Mouse (Mus musculus): ENCODE results near the gene Cplx3.

The Cplx3 gene

DNA sequence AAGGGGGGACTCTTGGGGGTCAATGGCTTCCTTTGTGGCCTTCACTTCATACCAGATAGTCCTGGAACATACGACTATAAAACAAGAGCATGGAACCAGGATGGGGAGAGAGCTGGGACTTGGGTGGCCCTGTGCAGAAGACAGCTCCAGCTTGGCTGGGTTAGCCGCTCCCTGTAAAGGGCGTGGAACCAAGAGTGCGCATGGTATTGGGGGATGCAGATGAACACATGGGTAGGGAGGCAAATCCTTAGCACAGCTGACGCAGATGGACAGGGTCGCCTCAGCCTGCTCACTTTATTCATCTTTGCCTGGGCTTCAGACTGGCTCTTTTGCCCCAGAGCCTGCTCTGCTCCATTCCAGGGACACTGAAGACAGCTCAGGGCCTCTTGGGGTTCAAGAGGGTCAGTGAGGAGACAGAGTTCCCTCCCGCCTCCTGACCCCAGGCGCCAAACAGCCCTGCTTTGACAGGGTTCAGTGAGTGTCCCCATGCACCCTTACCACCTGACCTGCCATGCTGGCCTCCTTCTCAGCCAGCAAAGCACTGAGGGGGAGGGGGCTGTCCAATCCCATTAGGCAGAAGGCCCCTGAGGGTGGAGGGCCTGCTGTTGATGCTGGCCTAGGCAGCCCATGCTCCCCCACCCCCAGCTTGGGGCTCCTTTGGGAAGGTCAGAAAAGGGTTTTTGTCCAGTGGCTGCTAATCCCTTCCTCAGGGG is 7.1 kb downstream of the Cplx3 start:
- no peak for DNase-seq

DNA sequence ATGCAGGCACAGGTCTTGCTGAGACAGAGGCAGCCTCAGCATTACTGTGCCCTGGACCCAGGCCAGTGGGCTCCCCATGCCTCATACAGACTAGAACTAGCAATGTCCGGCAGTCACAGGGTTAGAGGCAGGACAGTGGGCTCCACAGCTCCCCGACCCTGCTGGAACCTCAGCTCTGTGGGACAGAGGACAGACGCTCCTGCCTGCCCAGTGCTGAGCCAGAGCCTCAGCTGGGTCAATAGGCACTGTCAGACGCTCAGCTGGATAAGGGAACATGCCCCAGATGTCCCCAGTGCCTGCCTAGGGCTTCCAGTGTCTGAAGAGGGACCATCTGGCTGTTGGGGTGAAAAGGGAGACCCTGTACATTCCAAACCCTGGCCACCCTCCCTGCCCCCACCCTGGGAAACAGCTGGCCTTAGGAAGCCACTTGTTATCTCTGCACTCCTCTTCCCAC is 8.1 kb downstream of the Cplx3 start:
- no peak for DNase-seq

DNA sequence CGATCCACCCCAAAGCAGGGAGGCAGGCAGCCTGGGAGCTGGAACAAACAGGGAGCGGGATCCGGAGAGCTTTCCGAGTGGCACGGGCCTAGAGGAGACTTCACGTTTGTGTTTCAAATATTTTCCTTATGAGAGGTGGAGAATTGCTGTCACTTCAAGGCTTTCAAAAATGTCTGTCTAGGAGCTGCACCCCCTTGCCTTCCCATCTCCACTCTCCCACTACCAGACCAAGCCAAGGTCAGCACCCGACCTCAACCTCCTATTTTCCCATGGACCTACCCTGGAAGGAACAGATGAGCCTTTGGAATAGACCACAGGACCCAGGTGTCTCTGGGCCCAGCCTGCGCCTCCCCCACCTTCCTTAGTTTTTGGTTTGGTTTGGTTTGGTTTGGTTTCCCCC is 8.8 kb downstream of the Cplx3 start:
- DNase-seq, result peak; percentile 82

DNA sequence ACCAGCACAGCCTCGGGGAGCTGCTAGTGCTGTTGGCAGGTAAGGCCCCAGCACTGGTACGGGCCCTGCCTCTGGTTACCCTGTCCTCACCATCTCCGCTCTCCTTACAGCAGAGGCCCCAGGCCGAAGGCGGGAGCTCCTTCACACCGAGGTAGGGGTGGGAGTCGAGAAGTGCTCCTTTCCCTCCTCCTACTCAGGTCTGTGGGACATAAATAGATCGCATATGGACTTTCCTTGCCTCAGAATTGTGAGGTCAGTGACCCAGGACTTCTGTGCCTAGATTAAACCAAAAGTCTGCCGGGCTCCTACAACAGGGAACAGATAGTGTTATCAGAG is 11.9 kb downstream of the Cplx3 start:
- DNase-seq, result peak; percentile 90

DNA sequence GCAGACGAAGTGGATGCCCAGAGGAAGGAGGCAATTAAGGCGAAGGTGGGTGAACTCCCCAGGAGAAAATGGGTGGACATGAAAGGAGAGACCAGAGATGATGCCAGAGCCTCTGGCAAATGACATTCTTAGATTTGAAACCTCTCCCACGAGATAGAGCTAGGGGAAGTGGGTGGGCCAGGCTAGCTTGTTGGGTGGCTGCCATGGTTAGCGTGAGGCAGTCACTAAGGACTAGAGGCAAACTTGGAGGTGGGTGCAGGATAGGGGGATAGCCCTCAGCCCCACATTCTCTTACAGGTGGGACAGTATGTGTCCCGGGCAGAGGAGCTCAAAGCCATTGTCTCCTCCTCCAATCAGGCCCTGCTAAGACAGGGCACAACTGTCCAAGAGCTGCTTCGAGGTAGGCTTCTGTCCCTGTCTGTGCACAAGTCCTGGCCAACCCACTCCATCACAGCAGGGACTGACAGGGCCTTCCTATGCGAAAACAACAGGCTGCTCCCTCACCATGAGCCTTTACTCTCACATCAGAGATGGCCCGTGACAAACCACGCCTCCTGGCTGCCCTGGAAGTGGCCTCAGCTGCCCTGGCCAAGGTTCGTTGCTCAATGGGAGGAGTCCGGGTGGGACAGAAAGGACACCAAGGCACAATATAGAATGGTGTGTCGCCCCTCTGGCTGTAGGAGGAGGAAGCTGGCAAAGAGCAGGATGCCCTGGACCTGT is 12.5 kb downstream of the Cplx3 start:
- peak; percentile 92 for DNase-seq

DNA sequence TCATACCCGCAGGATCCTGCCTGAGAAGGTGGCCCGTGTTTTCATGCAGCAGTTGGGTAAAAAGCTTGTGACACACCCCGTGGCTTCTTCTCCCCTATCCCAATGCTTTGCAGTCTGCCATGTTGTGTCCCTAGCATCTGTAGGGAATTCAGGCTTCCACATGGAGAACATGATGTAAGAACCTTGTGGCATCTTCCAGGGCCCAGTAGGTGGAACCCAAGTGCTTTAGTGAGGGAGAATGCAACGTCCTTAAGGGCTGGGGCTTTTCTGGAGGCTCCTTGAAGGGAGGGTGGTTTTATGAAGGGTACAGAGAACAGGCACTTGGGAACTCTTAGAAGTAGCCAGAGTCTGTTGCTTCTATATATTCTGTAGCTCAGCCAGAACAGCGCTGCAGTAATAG is 15.4 kb downstream of the Cplx3 start:
- no peak for DNase-seq

DNA sequence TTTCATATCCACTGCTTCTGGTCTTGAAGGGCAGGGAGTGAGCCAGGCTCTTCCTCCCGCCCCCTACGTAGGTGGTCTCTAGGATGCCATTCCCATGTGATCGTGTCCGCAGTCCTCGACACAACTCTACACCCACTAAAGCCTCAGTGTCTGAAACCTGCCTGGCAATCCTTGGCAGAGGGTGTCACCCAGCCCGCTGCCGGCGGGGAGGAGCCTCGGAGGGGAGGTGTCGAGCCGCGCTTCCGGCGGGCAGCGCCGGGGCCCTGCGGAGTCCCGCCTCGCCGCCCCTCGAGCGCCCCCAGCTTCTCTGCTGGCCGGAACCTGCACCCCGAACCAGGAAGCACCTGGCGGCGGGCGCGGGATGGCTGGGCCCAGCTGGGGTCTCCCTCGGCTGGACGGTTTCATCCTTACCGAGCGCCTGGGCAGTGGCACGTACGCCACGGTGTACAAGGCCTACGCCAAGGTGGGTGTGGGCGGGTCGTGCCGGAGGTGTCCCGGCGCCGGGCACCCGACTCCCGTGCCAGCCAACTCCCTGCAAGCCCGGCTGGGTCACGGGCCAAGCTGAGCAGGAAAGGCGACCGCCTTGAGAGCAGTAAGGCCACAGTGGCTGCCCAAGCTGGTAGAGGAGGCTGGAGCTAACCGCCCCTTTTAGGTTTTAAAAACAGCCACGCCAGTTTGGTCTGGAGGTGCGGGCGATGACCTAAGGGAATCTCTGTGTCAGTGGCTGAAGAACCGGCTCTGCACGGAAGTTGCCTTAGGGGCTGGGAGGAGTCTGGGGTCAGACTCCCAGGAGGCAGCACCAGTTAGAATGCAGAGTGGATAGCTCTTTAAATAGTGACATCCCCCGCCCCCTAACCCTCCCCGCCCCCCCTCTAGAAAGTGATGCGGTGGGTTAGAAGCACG is 16.6 kb downstream of the Cplx3 start, which contains the start of gene Ulk3:
TSS of gene Ulk3 (plus strand) at position 229 of the 903 bp plus-strand sequence.
- peak; percentile 98 for DNase-seq

DNA sequence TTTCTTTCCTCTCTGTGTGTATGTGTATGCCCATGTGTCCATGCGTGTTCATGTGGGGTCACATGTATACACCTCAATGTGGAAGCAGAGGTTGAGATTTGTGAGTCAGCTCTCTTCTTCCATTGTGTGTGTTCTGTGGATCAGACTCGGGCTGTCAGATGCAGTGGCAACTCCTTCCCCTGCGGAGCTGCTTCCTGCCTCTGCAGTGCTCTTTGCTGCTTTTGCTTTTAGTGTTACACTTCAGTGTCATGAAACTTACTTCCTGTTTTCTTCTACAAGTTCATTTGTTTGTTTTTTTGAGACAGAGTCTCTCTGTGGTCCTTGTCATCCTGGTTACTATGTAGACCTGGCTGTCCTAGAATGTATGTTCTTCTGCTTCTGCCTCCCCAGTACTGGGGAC is 21.1 kb downstream of the Cplx3 start:
- DNase-seq, result no peak

DNA sequence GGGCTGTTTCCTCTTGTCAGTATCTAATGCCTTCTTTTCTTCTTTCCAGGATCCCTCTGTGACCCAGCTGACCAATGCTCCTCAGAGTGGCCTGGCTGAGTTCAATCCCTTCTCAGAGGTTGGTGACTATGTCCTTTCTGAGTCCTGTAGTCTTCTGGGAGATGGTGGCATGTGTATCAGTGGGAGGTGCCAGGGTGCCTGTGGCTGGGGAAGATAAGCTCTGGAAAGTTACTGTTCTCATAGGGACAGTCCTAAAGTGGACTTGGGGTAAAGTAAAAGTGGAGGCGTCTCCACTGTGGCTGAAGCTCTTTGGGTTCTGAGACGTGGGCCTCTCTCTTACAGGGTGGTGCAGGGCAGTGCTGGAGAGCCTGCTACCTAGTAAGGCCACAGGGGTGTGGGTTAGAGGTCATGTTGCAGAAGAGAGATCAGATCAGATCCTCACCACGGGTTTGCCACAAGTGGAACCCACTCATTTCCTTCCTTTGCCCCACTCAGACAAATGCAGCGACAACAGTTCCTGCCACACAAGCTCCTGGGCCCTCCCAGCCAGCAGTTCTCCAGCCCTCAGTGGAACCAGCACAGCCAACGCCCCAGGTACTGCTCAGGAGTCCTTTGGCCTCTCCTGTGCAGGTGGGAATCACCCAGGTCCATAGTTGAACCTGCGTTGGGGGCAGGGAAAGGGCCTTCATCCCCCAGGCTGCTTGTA is 28.8 kb downstream of the Cplx3 start:
- DNase-seq, result no peak

DNA sequence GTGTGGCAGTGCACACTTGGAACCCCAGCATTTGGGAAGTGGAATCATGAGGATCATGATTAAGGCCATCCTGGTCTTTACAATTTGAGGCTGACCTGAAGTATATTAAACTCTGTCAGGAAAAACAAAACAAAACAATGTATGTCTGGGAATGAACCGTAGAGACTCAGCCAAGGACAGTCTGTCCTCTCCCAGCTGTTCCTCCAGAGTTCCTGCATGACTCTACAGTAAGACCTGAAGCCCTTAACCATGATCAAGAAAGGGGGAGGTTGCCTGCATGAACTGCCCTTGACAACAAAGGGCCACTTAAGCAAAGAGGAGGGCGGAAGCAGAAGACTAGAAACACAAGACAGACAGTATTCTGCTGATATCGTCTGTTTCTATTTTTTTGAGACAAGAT is 30.5 kb downstream of the Cplx3 start:
- DNase-seq, result no peak

DNA sequence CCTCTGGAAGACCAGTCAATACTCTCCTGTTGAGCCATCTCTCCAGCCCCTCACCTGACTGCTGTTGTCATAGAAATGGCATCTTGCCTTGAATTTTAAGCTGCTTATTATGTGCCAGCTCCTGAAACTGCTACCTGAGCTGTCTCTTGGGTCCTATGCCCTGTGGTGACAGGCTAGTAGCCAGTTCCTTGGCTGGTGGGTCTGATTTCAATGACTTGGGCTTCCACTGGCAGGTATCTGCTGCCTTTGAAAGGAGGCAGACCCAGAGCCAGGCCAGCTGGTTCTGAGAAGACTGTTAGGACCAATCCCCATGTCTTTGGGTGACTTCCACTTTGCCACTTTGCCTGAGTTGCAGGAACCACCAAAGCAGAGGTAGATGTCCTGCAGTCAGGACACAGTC is 31.7 kb downstream of the Cplx3 start:
- no peak for DNase-seq

DNA sequence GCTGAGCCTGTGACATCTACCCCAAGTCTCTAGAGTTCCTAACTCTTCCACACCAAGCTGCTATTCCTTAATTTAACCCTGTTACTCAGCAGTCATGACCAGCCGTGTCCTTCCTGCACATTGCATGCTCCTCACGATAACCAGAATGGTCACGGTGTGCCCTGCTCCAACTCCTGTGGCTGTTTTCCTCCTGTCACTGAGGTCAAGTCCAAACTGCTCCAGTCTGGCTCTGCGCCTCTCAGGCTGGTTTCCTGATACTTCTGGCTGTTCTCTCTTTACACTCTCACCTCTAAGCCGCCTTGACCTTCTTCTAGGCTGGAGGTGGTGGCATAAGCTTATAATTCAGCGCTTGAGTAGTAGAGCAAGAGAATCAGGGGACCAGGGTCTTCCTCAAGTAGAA is 37.6 kb downstream of the Cplx3 start:
- DNase-seq, result no peak

DNA sequence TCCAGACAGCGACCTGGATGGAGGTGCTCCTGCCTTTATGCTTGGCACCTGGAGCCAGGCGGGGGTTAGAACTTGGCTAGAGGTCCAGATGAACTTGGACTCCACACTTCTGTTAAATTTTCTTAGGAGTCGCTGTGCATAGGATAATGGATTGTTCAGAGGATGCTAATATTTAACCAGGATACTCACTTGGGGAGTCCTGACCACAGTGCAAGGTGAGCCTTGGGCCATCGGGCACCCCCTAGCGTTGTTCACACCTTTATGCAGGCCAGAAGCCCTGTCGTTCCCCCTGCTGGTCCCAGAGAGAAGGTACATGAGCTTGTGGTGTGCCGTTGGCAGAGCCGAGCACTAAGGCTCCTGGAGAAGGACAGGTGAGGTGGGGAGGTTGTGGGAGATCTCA is 39.2 kb downstream of the Cplx3 start:
- DNase-seq, result peak; percentile 91

DNA sequence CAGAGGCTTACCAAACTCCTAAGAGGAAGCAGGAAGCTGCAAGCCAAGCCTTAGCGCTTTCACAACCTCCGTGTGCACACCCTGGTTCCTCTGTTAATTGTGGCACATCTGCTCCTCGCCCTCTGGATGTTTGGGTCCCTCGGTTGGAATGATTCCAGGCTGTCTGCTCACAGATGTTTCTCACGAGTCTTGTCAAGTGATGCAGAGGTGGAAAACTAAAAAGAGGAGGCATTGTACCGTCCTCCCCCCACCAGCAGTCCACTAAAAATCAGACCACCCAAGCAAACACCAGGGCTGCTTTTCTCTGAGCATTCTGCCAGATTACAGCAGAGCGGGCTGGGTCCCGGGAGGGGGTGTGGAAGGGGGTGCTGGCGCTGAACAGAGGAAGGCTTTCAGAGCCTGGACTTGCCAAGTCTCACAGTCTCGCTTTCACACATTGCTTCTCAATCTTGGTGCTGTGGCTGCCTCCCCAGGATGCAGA is 40.3 kb downstream of the Cplx3 start:
- DNase-seq, result peak; percentile 98

DNA sequence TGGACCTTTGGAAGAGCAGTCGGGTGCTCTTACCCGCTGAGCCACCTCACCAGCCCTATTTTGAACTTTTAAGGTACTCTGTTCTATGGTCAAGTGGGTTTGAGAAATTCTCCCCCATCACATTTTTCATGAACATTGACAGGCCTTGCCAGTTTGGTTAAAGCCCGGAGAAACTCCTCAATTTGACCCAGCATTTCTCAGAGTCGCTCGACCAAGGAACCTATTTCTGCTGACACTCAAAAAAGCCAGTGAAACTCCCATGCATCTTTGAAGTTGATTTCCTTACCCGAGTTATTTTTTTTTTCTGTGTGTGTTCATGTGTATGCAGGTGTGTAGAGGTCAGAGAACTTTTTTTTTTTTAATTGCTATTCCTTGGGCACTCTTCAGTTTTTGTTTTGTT is 41.5 kb downstream of the Cplx3 start:
- DNase-seq, result no peak

DNA sequence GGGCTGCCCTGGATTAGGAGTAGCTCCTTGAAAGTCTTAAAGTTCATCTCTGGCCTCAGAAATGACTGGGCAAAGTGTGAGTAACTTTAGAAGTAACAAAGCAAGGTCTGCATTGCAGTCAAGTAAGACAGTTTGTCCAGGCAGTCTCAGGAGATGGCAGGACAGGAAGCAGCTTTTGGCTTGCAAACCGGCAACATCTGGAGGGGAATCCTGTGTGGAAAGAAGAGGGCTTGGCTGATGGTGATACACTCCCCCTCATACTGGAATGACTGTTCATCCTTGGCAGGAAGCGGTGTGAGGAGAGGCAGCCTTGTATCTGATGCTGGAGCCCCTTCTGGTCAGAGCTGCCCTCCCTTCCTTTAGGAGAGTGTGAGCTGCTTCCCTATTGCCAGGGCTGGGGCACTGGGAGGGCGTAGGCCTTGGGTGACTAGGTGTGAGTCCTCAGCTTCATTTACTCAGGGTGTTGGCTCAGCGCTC is 43.1 kb downstream of the Cplx3 start:
- peak; percentile 98 for DNase-seq

DNA sequence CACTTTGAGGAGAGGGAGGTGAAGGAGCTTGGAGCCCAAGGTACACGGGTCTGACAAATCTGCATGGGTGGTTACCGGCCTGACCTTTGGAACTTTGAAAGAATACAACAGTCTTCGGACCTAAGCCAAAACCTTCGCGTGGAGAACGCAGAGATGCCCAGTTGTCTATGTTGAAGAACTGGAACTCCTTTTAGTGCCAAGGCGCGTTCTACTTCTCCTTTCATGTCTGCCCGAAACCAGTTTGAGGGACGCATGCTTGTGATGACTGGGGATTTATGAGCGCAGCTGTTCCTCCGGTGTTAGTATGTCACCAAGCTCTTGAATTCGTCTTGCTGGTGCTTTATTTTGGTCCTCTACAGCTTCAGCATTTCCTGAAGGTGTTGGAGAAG is 44.4 kb downstream of the Cplx3 start:
- DNase-seq, result peak; percentile 95

DNA sequence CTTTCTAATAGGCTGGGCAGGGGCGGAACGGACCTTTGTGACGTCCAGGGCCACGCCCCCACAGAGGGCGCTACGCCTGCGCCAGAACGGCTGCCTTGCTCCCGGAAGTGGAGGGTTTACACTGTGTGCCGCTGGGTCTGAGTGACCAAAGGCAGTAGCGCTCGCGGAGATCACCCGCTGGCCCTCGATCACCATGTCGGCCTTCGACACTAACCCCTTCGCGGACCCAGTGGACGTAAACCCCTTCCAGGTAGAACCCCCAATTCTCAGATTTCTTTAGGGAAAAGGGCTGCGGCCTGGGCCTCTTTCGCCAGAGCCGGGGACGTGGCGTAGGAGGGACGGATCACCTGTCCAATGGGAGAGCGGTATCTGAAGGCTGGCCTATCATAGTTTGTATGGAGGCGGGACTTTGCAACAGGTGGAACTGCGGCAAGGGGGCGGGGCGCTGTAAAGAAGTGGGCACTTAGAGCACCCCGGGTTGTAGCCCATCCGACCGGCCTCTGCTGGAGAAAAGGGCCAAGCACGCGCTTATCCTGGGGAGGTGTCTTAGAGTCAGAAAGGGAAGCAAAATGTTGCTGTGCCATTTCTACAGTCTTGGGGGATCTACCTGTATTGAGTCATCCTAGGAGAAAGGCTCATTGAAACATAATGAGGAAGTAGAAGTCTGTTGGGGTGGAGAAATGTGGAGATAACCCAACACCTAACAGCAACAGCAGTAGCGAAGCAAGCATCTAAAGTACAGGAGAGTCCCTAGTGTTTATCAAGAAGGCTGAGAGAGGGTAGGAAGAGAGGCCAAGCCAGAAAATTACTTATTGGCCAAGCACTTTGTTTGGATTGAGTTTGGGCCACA is 45.0 kb downstream of the Cplx3 start, which contains the start of gene Scamp2:
TSS of gene Scamp2 (plus strand) at position 83 of the 850 bp plus-strand sequence.
- DNase-seq, result peak; percentile 100

DNA sequence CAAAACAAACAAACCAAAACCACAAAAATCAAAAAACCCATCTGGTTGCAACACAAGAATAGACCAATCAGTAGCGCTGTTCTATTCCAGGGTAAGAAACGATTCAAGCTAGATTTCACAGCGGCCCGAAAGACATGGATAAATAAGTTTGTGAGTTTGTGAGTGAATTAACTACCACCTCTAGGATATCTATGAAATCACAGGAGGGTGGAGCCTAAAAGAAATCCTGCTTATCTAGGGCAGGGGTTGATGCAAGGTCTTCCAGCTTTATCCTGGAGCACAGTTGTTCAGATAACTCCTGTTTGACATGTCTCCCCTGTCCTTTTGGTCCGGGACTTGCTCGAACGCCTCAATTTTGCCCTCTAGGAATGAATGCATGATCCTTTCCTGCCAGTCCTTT is 45.8 kb downstream of the Cplx3 start:
- no peak for DNase-seq

DNA sequence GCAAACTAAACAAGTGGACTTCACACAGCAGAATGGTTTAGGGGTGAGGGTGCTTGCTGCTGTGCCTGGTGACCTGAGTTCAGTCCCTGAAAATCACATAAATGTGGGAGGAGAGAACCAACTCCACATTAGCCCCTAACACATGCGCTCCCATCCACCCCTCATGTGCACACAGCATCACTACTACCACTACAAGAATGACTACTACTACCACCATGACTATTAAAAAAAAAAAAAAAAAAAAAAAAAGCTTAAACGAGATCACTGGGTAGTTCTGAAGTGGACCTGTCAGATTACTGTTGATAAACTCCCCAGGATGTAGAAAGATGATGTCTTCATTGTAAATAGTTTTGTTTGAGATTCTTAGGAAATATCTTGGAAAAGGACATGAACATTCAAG is 46.5 kb downstream of the Cplx3 start:
- no peak for DNase-seq

DNA sequence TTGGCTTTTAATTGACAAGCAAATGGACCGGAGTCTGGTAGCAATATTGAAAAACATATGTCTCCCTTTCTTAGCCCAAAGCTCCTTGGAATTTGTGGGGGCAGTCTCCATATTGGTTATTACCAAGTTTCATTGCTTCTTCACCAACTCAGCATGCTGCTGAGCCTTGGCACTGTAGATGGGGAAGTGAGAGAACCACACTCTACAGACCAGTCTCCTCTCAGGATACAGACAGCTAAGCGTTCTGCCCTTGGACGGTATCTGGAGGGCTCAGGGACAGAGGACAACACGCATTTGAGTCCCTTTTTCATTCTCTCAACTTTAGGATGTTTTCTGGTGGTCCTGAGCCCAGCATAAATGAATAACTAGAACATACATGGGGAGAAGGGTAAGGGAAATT is 47.5 kb downstream of the Cplx3 start:
- peak; percentile 92 for DNase-seq

DNA sequence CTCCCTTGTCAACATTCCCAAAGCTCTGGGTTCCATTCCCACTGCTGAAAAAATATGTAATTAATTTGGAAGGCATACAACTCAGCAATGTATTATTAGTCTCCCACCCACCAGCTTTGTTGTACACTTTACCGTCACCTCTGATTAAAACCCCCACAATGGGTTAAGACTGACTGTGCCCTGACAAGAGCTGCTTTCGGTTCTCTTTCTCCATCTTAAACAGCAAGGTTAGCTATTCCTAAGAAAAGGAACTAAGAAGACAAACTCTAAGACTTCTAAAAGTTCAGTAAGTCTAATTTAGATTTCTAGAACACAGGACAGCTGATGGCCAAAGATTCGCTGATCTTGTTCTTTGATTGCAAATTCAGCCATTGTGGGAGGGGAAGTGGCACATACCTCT is 48.9 kb downstream of the Cplx3 start:
- no peak for DNase-seq
